Mouse (Mus musculus): ENCODE measurements around the gene Dlg2. TPM values are rescaled to one million over a fixed set of nuclear protein-coding genes. Genes with fewer than 3 reads are reported as not detected.

The Dlg2 gene
- polyA plus RNA-seq, 1 experiment: not detected

GRCm38 (mm10) chr7:90456149-90456844, 20.2 kb upstream of the Dlg2 start:
- peak overlapping the region; percentile 86 for H3K27ac ChIP-seq (ENCODE audit: insufficient read depth, low read depth, low read length)
- peaks cover 2% of the 10 kb centered on the region for H3K4me1 ChIP-seq (ENCODE audit: control insufficient read depth, insufficient read depth, low read length)
- H3K4me3 ChIP-seq (ENCODE audit: insufficient read depth, low read length): peak overlapping the region; percentile 97
- no peak for TF ChIP-seq POLR2A (IDR thresholded peaks at IDR 0.05; ENCODE audit: borderline replicate concordance, low read depth, low read length)
- no peak for TF ChIP-seq CTCF (IDR thresholded peaks at IDR 0.05; ENCODE audit: low read depth, low read length)

GRCm38 (mm10) chr7:90456845-90457468, 19.5 kb upstream of the Dlg2 start, which contains the start of gene Tmem126a:
Gene Tmem126a (minus strand): TSS chr7:90457229.
- no peak for TF ChIP-seq CTCF (IDR thresholded peaks at IDR 0.05; ENCODE audit: low read depth, low read length)
- peak; percentile 44; the same call in 1 of the 2 replicates for TF ChIP-seq POLR2A (IDR thresholded peaks at IDR 0.05; ENCODE audit: borderline replicate concordance, low read depth, low read length)
- H3K27ac ChIP-seq (ENCODE audit: insufficient read depth, low read depth, low read length): peak within 1 kb of the TSS; percentile 86
- H3K4me3 ChIP-seq (ENCODE audit: insufficient read depth, low read length): peak within 1 kb of the TSS; percentile 97
- peaks cover 2% of the 10 kb centered on the region for H3K4me1 ChIP-seq (ENCODE audit: control insufficient read depth, insufficient read depth, low read length)

- peak overlapping the region; percentile 97 for H3K4me3 ChIP-seq (ENCODE audit: insufficient read depth, low read length)
- H3K27ac ChIP-seq (ENCODE audit: insufficient read depth, low read depth, low read length): peak overlapping the region; percentile 62
- TF ChIP-seq POLR2A (IDR thresholded peaks at IDR 0.05; ENCODE audit: borderline replicate concordance, low read depth, low read length): no peak
- TF ChIP-seq CTCF (IDR thresholded peaks at IDR 0.05; ENCODE audit: low read depth, low read length): no peak
These were observed 19.0 kb upstream of the Dlg2 start for GRCm38 (mm10) chr7:90457517-90457916.

GRCm38 (mm10) chr7:90460330-90460729, 16.1 kb upstream of the Dlg2 start:
- H3K27ac ChIP-seq (ENCODE audit: insufficient read depth, low read depth, low read length): no peak overlapping the region
- TF ChIP-seq POLR2A (IDR thresholded peaks at IDR 0.05; ENCODE audit: borderline replicate concordance, low read depth, low read length): no peak
- TF ChIP-seq CTCF (IDR thresholded peaks at IDR 0.05; ENCODE audit: low read depth, low read length): no peak
- no peak overlapping the region for H3K4me3 ChIP-seq (ENCODE audit: insufficient read depth, low read length)
- peaks cover 2% of the 10 kb centered on the region for H3K4me1 ChIP-seq (ENCODE audit: control insufficient read depth, insufficient read depth, low read length)

More at GRCm38 (mm10) chr7:90457517-90457916, 19.0 kb upstream of the Dlg2 start:
- peaks cover 2% of the 10 kb centered on the region for H3K4me1 ChIP-seq (ENCODE audit: control insufficient read depth, insufficient read depth, low read length)

GRCm38 (mm10) chr7:90460930-90461329, 15.5 kb upstream of the Dlg2 start:
- Histone ChIP-seq H3K27ac (ENCODE audit: insufficient read depth, low read depth, low read length) (no peak overlapping the region), H3K4me3 (ENCODE audit: insufficient read depth, low read length) (no peak overlapping the region), H3K4me1 (ENCODE audit: control insufficient read depth, insufficient read depth, low read length) (peaks cover 2% of the 10 kb centered on the region; the same call in 1 of the 2 replicates)
- no peak for TF ChIP-seq CTCF (IDR thresholded peaks at IDR 0.05; ENCODE audit: low read depth, low read length)

GRCm38 (mm10) chr7:90461441-90461840, 15.0 kb upstream of the Dlg2 start:
- H3K4me3 ChIP-seq (ENCODE audit: insufficient read depth, low read length): no peak overlapping the region
- peaks cover 2% of the 10 kb centered on the region; the same call in 1 of the 2 replicates for H3K4me1 ChIP-seq (ENCODE audit: control insufficient read depth, insufficient read depth, low read length)
- H3K27ac ChIP-seq (ENCODE audit: insufficient read depth, low read depth, low read length): no peak overlapping the region
- TF ChIP-seq CTCF (IDR thresholded peaks at IDR 0.05; ENCODE audit: low read depth, low read length) (no peak), POLR2A (IDR thresholded peaks at IDR 0.05; ENCODE audit: borderline replicate concordance, low read depth, low read length) (no peak)

GRCm38 (mm10) chr7:90473511-90473910, 3.0 kb upstream of the Dlg2 start:
- Histone ChIP-seq H3K27ac (ENCODE audit: insufficient read depth, low read depth, low read length) (no peak overlapping the region), H3K4me1 (ENCODE audit: control insufficient read depth, insufficient read depth, low read length) (peaks cover 13% of the 10 kb centered on the region), H3K4me3 (ENCODE audit: insufficient read depth, low read length) (no peak overlapping the region)
- no peak for TF ChIP-seq POLR2A (IDR thresholded peaks at IDR 0.05; ENCODE audit: borderline replicate concordance, low read depth, low read length)
- TF ChIP-seq CTCF (IDR thresholded peaks at IDR 0.05; ENCODE audit: low read depth, low read length): no peak

- peak within 1 kb of the TSS; percentile 79 for H3K27ac ChIP-seq (ENCODE audit: insufficient read depth, low read depth, low read length)
These were observed 619 bp upstream of the Dlg2 start, which contains the start of gene Tmem126b for GRCm38 (mm10) chr7:90475793-90476312. Gene Tmem126b (minus strand): TSS chr7:90476001.

GRCm38 (mm10) chr7:90482607-90483006, 6.1 kb downstream of the Dlg2 start:
- Histone ChIP-seq H3K4me1 (ENCODE audit: control insufficient read depth, insufficient read depth, low read length) (peaks cover 10% of the 10 kb centered on the region), H3K27ac (ENCODE audit: insufficient read depth, low read depth, low read length) (peak overlapping the region; percentile 67)
- no peak for TF ChIP-seq POLR2A (IDR thresholded peaks at IDR 0.05; ENCODE audit: borderline replicate concordance, low read depth, low read length)
- no peak for TF ChIP-seq CTCF (IDR thresholded peaks at IDR 0.05; ENCODE audit: low read depth, low read length)

More at GRCm38 (mm10) chr7:90475793-90476312, 619 bp upstream of the Dlg2 start, which contains the start of gene Tmem126b:
- TF ChIP-seq POLR2A (IDR thresholded peaks at IDR 0.05; ENCODE audit: borderline replicate concordance, low read depth, low read length) (peak; percentile 86), CTCF (IDR thresholded peaks at IDR 0.05; ENCODE audit: low read depth, low read length) (no peak)
- peak within 1 kb of the TSS; percentile 89 for H3K4me3 ChIP-seq (ENCODE audit: insufficient read depth, low read length)
- peaks cover 13% of the 10 kb centered on the region for H3K4me1 ChIP-seq (ENCODE audit: control insufficient read depth, insufficient read depth, low read length)

GRCm38 (mm10) chr7:90508124-90508523, 31.7 kb downstream of the Dlg2 start:
- Histone ChIP-seq H3K4me1 (ENCODE audit: control insufficient read depth, insufficient read depth, low read length) (no peaks in the 10 kb centered on the region), H3K27ac (ENCODE audit: insufficient read depth, low read depth, low read length) (no peak overlapping the region)
- TF ChIP-seq CTCF (IDR thresholded peaks at IDR 0.05; ENCODE audit: low read depth, low read length) (no peak), POLR2A (IDR thresholded peaks at IDR 0.05; ENCODE audit: borderline replicate concordance, low read depth, low read length) (no peak)

More at GRCm38 (mm10) chr7:90482607-90483006, 6.1 kb downstream of the Dlg2 start:
- H3K4me3 ChIP-seq (ENCODE audit: insufficient read depth, low read length): no peak overlapping the region

More at GRCm38 (mm10) chr7:90508124-90508523, 31.7 kb downstream of the Dlg2 start:
- H3K4me3 ChIP-seq (ENCODE audit: insufficient read depth, low read length): no peak overlapping the region

All from bone marrow macrophage, adult 2 months (primary cell).